Mouse (Mus musculus): ENCODE data around the gene Tnfsf14. TPM values are rescaled to one million over a fixed set of nuclear protein-coding genes. Genes with fewer than 3 reads are reported as not detected.
A peak's percentile ranks its signal among the peaks of the same experiment; 100 is the strongest.

The Tnfsf14 gene
- total RNA-seq, 2 experiments from 2014 or later, result not detected

DNA sequence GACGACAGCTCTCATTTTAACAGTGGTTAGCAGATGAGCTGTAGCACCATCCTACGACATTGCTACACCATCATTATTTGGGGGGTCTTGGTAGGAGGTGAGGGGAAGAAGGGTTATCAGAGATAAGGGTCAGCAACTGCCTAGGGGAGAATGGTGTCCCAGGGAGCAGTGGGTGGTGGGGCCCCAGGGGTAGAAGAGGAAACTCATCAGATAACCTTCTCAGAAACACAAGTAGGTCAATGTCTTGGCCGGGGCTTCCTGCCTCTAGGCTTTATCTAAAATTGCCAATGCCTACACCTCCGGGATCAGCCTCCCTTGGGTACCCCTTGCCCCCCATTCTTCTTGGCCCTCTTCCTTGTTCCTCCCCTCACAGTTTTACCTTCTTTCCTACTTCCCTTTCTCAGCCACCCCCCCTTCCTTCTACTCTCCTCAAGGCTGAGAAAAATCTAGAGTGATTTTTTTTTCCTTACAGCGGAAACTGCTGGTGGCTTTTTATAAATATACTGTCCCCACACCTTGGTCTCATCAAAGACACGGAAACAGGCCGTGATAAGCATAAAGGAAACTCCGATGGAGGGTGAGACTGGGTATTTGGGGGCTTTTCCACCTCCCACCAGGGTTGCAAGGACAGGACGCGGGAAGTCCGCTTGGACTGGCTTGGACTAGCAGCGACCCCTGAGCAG lies 5.3 kb downstream of the Tnfsf14 start:
- DNase-seq (ENCODE audit: low spot score in 2 of 2), result no peak
- Histone ChIP-seq H3K4me3 (no peak overlapping the region), H3K27ac (no peak overlapping the region)
- TF ChIP-seq CTCF (conservative IDR thresholded peaks at IDR 0.05), result no peak

DNA sequence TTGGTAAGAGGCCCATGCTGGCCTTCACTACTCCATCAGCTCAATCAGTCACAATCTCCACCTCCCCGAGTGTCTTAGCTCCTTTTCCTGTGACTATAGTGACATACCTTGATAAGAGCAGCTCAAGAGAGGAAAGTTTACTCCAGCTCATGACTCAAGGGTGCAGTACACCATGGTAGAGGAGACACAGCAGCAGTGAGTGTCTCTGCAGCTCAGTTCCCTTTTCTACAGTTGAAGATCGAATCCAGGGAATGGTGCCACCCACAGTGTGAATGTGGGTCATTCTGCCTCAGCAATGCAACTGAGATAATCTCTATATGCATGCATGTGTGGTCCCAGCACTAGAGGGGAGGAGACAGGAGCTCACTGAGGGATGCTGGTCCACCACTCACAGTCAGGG lies 8.3 kb downstream of the Tnfsf14 start:
- no peak for TF ChIP-seq CTCF (conservative IDR thresholded peaks at IDR 0.05)
- DNase-seq (ENCODE audit: low spot score in 2 of 2), result no peak
- Histone ChIP-seq H3K4me3 (no peak overlapping the region), H3K27ac (no peak overlapping the region)

DNA sequence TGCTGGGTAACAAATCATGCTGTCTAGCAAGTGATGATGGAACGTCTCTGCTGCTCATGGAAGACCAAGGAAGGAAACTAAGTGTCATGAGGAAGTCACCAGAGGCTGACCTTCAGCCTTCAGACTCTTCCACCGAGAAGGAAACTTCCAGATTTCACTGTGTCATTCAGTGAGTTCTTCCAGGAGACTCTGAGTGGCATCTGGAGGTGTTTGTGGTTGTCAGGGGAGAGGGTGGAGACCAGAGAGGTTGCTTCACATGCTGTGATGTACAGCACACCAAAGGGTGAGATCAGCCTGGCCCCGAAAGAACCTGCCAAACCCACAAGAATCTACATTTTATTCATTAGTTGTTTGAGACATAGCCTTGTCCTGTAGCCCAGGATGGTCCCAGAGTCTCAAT lies 11.1 kb downstream of the Tnfsf14 start:
- DNase-seq (ENCODE audit: low spot score in 2 of 2), result no peak
- Histone ChIP-seq H3K4me3 (no peak overlapping the region), H3K27ac (no peak overlapping the region)
- no peak for TF ChIP-seq CTCF (conservative IDR thresholded peaks at IDR 0.05)

DNA sequence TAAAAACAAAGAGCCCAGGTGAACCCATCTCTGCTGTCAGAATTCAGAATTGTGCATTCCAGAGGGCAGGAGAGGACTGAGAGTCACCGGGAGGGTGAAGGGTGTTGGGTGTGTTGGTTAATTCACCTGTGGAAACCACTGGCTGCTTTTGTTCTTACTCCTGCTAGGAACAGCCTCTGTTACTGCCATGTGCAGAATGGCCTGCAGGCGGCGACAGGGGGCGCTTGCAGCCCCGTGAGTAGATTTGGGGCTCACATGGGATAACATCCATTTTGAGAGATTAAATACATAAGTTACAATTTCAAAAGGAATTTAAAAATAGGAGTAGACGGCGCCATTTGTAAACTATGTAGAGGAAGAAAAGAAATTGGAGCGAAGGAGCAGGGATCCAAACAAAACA lies 13.6 kb downstream of the Tnfsf14 start:
- peak; percentile 67 for TF ChIP-seq CTCF (conservative IDR thresholded peaks at IDR 0.05)
- H3K27ac ChIP-seq, result no peak overlapping the region
- DNase-seq (ENCODE audit: low spot score in 2 of 2), result no peak
- H3K4me3 ChIP-seq, result no peak overlapping the region

DNA sequence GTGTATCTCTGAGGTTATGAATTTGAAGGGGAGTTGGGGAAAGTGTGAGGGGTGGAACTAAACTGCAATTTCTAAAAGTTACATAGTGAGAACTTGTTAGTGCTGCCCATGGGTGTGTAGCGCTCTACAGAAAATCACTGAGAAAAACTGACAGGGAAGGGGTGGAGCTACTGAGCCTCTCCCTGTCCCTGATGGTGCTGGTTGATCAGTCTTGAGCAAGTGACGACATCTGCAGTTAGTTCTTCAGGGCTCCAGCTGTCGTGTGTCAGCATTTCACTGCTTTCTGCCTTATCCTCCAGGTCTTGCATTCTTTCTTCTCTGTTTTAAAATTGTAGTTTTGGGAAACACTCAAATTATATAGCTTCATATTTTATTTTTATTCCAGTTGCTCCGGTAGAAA lies 20.6 kb downstream of the Tnfsf14 start:
- no peak for TF ChIP-seq CTCF (conservative IDR thresholded peaks at IDR 0.05)
- no peak overlapping the region for H3K4me3 ChIP-seq
- DNase-seq (ENCODE audit: low spot score in 2 of 2), result no peak
- H3K27ac ChIP-seq, result no peak overlapping the region

DNA sequence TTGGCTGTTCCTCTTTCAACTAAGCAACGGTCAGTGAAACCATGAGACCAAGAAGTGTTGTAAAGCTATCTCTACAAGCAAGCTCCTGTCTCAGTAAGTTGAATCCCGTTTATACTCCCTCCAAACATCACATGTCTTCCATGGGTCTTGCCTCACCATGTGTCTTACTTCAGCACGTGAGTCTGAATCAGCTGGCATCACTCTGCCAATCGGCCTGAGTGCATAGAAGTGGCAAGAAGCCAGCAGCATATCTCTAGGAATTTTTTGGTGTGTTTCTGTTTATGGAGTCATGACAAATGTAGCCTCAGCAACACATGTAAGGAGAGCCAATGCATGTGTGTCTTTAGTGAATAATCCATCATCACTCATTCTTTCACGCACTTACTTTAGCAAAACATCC lies 21.6 kb downstream of the Tnfsf14 start:
- DNase-seq (ENCODE audit: low spot score in 2 of 2), result no peak
- H3K4me3 ChIP-seq, result no peak overlapping the region
- no peak for TF ChIP-seq CTCF (conservative IDR thresholded peaks at IDR 0.05)
- no peak overlapping the region for H3K27ac ChIP-seq

DNA sequence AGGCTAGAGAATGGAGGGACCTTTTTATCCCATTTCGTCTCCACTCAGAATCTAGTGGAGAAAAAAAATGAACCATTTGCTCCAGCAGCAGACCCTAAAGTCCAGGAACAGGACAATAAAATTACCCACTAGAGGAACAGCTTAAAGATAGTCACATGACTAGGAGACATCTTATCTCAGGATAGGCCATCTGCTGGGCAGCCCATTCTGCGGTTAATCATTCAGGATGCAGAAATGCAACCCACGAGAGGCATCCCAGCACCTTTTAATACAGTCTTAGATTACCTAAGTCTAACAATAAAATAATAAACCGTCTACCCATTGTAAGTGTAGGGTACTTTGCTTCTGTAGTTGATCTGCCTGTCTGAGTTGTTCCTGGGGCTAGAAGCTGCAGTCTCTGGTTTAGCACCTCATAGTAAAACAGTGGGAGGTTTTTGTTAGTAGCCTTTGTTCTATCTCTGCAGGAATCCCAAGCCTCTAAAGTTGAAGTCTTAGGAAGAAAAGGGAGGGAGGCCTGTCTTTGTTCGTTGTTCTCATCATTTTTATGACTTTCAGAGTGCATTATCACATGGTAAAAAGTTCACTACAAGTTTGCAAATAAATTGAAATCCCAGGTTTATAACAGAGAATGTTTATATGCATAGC lies 23.2 kb downstream of the Tnfsf14 start:
- no peak overlapping the region for H3K27ac ChIP-seq
- H3K4me3 ChIP-seq, result no peak overlapping the region
- TF ChIP-seq CTCF (conservative IDR thresholded peaks at IDR 0.05), result no peak
- no peak for DNase-seq (ENCODE audit: low spot score in 2 of 2)

DNA sequence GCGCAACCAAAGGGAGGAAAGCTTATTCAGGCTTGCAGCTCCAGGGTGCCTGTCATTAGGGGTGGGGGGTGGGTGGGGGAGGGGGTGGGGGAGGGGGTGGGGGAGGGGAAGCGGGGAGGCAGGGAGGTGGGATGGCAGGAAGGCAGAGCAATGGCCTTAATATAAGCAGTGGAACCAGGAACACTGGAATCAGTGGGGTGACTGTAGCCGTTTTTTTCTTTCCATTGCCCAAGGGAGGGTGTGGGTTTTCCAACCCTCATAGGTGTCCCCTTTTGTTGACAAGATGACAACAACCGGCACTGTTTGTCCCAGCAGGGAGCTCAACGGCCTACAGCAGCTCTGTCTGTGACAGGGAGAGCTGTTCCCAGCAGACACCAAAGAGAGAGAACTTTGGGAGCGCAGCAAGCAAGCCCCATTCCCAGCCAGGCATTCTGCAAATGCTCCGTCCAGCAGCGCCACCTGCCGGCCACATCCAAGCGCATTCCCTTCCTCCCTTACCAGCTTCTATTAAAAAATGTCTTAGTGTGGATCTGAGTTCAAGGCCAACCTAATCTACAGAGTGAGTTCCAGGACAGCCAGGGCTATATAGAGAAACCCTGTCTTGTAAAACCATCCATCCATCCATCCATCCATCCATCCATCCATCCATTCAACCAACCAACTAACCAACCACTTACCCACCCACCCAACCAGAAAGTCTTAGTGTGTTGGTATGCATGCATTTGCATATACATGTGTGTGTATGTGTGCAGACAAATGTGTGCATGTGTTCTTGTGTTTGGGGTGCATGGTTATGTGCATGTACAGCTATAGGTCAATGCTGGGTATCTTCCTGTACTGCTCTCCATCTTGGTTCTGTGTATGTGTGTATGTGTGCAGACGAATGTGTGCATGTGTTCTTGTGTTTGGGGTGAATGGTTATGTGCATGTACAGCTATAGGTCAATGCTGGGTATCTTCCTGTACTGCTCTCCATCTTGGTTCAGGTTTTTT lies 26.9 kb downstream of the Tnfsf14 start:
- peak; percentile 83 to 94 for DNase-seq (ENCODE audit: low spot score in 2 of 2)
- Histone ChIP-seq H3K4me3 (no peak overlapping the region), H3K27ac (no peak overlapping the region)
- peak; percentile 91 for TF ChIP-seq CTCF (conservative IDR thresholded peaks at IDR 0.05)

DNA sequence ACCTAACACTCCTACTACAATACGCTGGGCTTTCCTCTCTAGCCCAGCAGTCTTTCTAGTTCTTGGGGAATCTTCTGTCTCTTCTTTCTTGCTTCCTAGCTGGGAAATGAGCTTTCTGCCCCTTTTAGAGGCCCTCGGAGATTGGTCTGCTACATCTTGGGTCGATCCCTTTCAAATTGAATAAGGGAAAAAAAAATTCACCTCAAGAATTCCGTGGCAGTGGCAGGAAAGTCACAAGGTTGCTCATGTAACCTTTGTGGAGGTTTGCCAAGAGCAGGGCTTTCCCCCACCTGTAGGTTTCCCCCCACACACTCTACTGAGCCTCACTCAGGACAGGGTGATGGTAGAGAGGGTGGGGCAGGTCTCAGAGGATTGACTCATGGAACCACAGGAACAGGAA lies 40.2 kb downstream of the Tnfsf14 start:
- DNase-seq (ENCODE audit: low spot score in 2 of 2), result no peak
- Histone ChIP-seq H3K27ac (no peak overlapping the region), H3K4me3 (no peak overlapping the region)
- no peak for TF ChIP-seq CTCF (conservative IDR thresholded peaks at IDR 0.05)

DNA sequence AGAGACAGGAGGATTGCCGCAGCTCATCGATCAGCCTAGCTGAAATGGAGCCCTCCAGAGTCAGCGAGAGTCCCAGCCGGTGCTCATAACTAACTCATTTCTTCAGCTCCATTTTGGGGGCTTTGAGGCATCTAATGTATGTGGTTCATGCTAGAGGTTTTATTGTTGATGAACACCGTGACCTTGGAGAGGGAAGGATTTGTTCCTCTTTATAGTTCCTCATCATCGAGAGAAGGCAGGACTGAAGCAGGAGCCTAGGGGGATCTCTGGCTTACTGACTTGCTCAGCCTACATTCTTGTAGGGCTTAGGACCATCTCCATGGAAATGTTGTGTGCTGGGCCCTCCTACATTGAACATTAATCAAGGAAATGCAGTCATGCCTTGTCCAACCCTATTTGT lies 41.0 kb downstream of the Tnfsf14 start:
- no peak for DNase-seq (ENCODE audit: low spot score in 2 of 2)
- Histone ChIP-seq H3K4me3 (no peak overlapping the region), H3K27ac (no peak overlapping the region)
- no peak for TF ChIP-seq CTCF (conservative IDR thresholded peaks at IDR 0.05)

DNA sequence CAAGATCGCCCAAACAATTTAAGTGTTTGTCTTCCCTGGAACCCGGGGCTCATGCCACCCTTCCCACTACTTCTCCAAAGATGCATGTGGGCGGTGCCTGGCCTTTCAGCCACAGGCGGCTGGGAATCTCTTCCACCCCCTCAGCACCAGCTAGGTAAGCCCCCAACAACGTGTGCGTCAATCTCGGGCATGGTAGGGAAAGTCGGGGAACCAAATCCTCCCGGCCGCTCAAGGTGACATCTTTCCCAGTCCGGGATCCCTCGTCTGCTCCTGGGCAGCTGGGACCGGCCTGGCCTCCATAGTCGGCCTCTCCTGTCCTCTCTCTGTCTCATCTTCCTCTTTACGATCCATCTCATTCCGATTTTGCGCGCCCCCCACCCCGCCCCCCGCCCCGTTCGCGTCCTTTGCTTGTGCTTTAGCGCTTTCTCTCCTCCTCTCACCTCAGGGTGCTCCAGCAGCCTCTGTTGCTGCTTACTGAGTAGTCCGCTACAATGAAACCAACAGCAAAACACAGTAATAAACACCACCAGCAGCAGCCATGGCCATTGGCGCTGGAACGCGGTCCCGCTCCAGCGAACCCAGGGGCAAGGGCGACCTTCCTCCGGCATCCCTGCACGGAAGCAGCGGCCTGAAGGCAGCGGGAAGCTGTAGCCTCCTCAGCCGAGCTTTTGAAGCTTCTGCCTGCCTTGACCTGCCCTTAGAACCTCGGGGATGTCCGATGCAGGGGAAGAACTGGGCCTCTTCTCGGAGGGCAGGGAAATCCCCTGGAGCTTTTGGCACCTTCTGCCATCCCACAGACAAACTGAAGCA lies 44.8 kb downstream of the Tnfsf14 start, which contains the start of gene Cd70:
TSS of gene Cd70 (minus strand) at position 784 of the 810 bp plus-strand sequence.
- TF ChIP-seq CTCF (conservative IDR thresholded peaks at IDR 0.05), result no peak
- peak within 1 kb of the TSS; percentile 19 for H3K4me3 ChIP-seq
- no peak for DNase-seq (ENCODE audit: low spot score in 2 of 2)
- no peak within 1 kb of the TSS for H3K27ac ChIP-seq

DNA sequence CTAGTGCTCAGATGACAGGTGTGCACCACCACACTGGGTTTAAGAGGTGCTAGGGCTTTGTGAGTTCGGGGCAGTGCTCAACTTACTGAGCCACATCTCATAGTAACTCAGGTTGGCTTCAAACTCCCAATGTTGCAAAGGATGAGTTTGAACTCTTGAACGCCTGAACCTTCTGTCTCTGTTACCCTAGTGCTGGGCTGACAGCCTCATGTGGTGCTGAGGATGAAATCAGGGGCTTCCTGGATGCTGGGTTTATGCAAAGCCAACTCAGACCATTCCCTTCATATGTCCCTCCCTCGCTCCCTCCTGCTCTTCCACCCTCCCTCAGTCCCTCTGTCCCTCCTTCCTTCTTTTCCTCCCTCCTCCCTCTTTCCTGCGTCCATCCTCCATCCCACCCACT lies 45.6 kb downstream of the Tnfsf14 start:
- no peak for TF ChIP-seq CTCF (conservative IDR thresholded peaks at IDR 0.05)
- Histone ChIP-seq H3K27ac (no peak overlapping the region), H3K4me3 (no peak overlapping the region)
- no peak for DNase-seq (ENCODE audit: low spot score in 2 of 2)

All from layer of hippocampus, adult 2 months (tissue).